Mouse (Mus musculus): ENCODE measurements around the gene Gm1123. TPM values are rescaled to one million over a fixed set of nuclear protein-coding genes. Genes with fewer than 3 reads are reported as not detected.
A peak's percentile ranks its signal among the peaks of the same experiment; 100 is the strongest.

Gene Gm1123
- polyA plus RNA-seq, 1 experiment from 2014 or later = 0.07 TPM

DNA sequence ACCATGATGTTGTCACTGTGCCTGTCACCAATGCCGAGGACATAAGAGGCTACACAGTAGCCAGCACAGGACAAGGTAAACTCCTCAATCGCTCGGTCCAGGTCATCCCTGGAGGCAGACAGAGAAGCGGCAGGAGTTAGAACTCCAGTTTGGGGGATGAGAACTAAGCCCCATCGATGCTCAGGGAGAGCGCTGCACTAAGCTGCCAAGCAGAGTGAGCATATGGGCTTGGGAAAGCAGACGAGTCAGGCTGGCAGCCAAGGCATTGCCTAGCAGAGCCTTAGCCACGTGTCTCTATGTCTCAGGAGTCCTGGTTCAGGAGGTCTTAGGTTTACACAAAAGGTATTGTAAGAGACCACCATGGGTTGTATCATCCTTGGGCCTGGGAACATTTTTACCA lies 9.2 kb upstream of the Gm1123 start:
- Histone ChIP-seq H3K4me1 (replicated peaks; ENCODE audit: control insufficient read depth, insufficient read depth) (no peaks in the 10 kb centered on the region), H3K4me3 (ENCODE audit: low read depth, low read length) (no peak overlapping the region), H3K9me3 (ENCODE audit: control insufficient read depth, low read length) (no peaks in the 10 kb centered on the region), H3K36me3 (ENCODE audit: control insufficient read depth, insufficient read depth, low read length) (no peaks in the 10 kb centered on the region), H3K27me3 (ENCODE audit: control insufficient read depth, insufficient read depth, low read length) (no peaks in the 10 kb centered on the region), H3K27ac (replicated peaks) (no peak overlapping the region), H3K4me2 (replicated peaks; ENCODE audit: low read depth) (no peak overlapping the region), H3K9ac (ENCODE audit: low read length) (no peak overlapping the region)
- ATAC-seq (ENCODE audit: low FRiP score, low TSS enrichment) (no peak), DNase-seq (ENCODE audit: low spot score) (no peak)
- WGBS = 87% methylated on average over 8 of the region's 8 CpGs
- TF ChIP-seq CTCF (IDR thresholded peaks at IDR 0.05; ENCODE audit: low read depth) (no peak), EP300 (optimal IDR thresholded peaks at IDR 0.05) (no peak)

DNA sequence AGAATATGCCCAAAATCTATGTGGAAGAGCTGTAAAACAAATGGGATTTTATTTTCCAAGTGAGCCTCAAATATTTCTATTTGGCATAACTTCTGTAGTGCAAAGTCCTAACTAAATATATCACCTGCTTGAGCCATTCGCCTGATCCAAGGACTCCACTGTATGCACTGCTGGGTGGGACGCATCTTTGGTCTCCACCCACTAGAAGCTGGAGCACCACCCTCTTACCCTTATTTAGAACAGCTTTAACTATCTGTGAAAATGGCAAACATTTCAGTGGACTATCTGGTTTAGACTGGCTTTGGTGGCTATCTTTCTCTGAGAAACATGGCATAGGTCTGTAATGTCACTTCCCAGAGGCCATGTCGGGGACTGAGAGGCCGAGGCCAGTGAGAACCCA lies 7.1 kb upstream of the Gm1123 start:
- H3K27me3 ChIP-seq (ENCODE audit: control insufficient read depth, insufficient read depth, low read length) = no peaks in the 10 kb centered on the region

DNA sequence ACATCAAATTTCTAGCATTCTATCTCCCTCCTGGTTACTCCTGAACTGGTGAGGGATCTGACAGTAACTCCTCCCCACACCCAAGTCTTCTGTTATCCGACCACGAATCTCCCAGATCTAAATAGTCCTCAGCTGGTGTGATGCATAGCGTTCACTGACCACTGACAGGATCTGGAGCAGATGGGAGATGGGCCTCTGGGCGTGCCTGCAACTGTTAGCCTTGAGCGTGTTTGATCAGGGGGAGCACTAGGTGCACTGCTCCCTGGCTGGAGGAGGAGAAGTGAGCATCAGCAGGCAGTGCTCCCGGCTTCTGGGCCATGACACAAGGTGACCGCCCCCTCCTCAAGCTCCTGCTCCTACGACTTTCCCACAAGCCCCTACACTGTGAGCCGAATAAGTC lies 6.5 kb upstream of the Gm1123 start:
- H3K4me1 ChIP-seq (replicated peaks; ENCODE audit: control insufficient read depth, insufficient read depth) = no peaks in the 10 kb centered on the region
- no peaks in the 10 kb centered on the region for H3K9me3 ChIP-seq (ENCODE audit: control insufficient read depth, low read length)
- WGBS = 68% methylated on average over 9 of the region's 9 CpGs
- DNase-seq (ENCODE audit: low spot score) (no peak), ATAC-seq (ENCODE audit: low FRiP score, low TSS enrichment) (peak; percentile 7; the same call in 1 of the 2 replicates)
- H3K27me3 ChIP-seq (ENCODE audit: control insufficient read depth, insufficient read depth, low read length) = no peaks in the 10 kb centered on the region
- no peak overlapping the region for H3K4me2 ChIP-seq (replicated peaks; ENCODE audit: low read depth)
- no peak overlapping the region for H3K4me3 ChIP-seq (ENCODE audit: low read depth, low read length)
- TF ChIP-seq CTCF (IDR thresholded peaks at IDR 0.05; ENCODE audit: low read depth) = no peak
- no peak for TF ChIP-seq EP300 (optimal IDR thresholded peaks at IDR 0.05)
- H3K27ac ChIP-seq (replicated peaks) = no peak overlapping the region
- H3K9ac ChIP-seq (ENCODE audit: low read length) = no peak overlapping the region
- H3K36me3 ChIP-seq (ENCODE audit: control insufficient read depth, insufficient read depth, low read length) = no peaks in the 10 kb centered on the region

More for the DNA sequence above, 7.1 kb upstream of the Gm1123 start:
- H3K36me3 ChIP-seq (ENCODE audit: control insufficient read depth, insufficient read depth, low read length) = no peaks in the 10 kb centered on the region
- H3K9me3 ChIP-seq (ENCODE audit: control insufficient read depth, low read length) = no peaks in the 10 kb centered on the region
- no peak overlapping the region for H3K27ac ChIP-seq (replicated peaks)
- no peaks in the 10 kb centered on the region for H3K4me1 ChIP-seq (replicated peaks; ENCODE audit: control insufficient read depth, insufficient read depth)
- H3K4me2 ChIP-seq (replicated peaks; ENCODE audit: low read depth) = no peak overlapping the region
- no peak for TF ChIP-seq EP300 (optimal IDR thresholded peaks at IDR 0.05)
- TF ChIP-seq CTCF (IDR thresholded peaks at IDR 0.05; ENCODE audit: low read depth) = no peak
- no peak overlapping the region for H3K9ac ChIP-seq (ENCODE audit: low read length)
- ATAC-seq (ENCODE audit: low FRiP score, low TSS enrichment) (peak; percentile 87), DNase-seq (ENCODE audit: low spot score) (no peak)
- no peak overlapping the region for H3K4me3 ChIP-seq (ENCODE audit: low read depth, low read length)
- WGBS = 68% methylated on average over 4 of the region's 4 CpGs

DNA sequence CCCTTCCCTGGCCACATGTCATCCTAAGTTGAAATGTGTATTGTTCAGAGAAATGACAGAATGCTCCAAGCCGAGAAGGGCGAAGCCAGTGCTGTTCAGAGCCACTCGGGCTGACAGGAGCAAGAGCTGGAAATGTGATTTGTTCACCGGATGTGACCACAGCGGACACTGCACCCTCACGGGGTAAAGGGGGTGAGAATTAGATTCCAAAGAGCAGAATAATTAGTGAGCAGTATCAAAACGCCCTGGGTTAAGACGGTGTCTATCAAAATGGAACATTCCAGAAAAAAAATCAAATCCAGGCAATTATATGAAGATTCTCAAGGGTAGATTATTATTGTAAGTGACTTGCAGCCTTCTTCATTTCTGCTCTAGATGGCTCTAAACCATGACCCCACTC lies 1.4 kb downstream of the Gm1123 start:
- H3K36me3 ChIP-seq (ENCODE audit: control insufficient read depth, insufficient read depth, low read length) = no peaks in the 10 kb centered on the region
- no peaks in the 10 kb centered on the region for H3K4me1 ChIP-seq (replicated peaks; ENCODE audit: control insufficient read depth, insufficient read depth)
- no peak overlapping the region for H3K27ac ChIP-seq (replicated peaks)
- H3K9me3 ChIP-seq (ENCODE audit: control insufficient read depth, low read length) = no peaks in the 10 kb centered on the region
- no peak overlapping the region for H3K4me3 ChIP-seq (ENCODE audit: low read depth, low read length)
- ATAC-seq (ENCODE audit: low FRiP score, low TSS enrichment) (no peak), DNase-seq (ENCODE audit: low spot score) (no peak)
- 88% methylated on average over 8 of the region's 8 CpGs for WGBS
- no peak for TF ChIP-seq EP300 (optimal IDR thresholded peaks at IDR 0.05)
- TF ChIP-seq CTCF (IDR thresholded peaks at IDR 0.05; ENCODE audit: low read depth) = no peak
- no peak overlapping the region for H3K4me2 ChIP-seq (replicated peaks; ENCODE audit: low read depth)
- H3K27me3 ChIP-seq (ENCODE audit: control insufficient read depth, insufficient read depth, low read length) = no peaks in the 10 kb centered on the region
- no peak overlapping the region for H3K9ac ChIP-seq (ENCODE audit: low read length)

DNA sequence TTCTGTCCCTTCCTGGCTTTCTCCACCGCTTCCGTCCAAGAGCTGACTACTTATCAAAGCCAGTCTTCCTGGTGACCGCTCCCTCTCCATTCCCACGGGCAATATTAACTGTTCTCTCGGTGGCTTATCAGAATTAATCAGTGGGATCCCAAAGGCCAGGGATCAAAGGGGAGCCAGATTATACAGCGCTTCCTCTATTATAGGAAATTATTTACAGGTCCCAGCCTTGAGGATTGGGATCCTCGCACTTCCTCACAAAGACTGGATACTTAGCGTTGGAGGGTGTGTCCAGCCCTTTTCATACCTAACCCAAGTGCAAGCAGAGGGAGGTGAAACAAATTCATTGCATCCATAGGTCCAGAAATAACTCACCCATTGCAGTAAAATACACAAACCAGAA lies 3.5 kb downstream of the Gm1123 start:
- no peak for DNase-seq (ENCODE audit: low spot score)
- H3K27ac ChIP-seq (replicated peaks) = no peak overlapping the region
- no peak overlapping the region for H3K9ac ChIP-seq (ENCODE audit: low read length)
- no peaks in the 10 kb centered on the region for H3K27me3 ChIP-seq (ENCODE audit: control insufficient read depth, insufficient read depth, low read length)
- no peak overlapping the region for H3K4me3 ChIP-seq (ENCODE audit: low read depth, low read length)
- TF ChIP-seq CTCF (IDR thresholded peaks at IDR 0.05; ENCODE audit: low read depth) (no peak), EP300 (optimal IDR thresholded peaks at IDR 0.05) (no peak)
- WGBS = 63% methylated on average over 8 of the region's 8 CpGs
- H3K4me1 ChIP-seq (replicated peaks; ENCODE audit: control insufficient read depth, insufficient read depth) = no peaks in the 10 kb centered on the region
- no peak for ATAC-seq (ENCODE audit: low FRiP score, low TSS enrichment)
- H3K9me3 ChIP-seq (ENCODE audit: control insufficient read depth, low read length) = no peaks in the 10 kb centered on the region
- no peak overlapping the region for H3K4me2 ChIP-seq (replicated peaks; ENCODE audit: low read depth)
- no peaks in the 10 kb centered on the region for H3K36me3 ChIP-seq (ENCODE audit: control insufficient read depth, insufficient read depth, low read length)

DNA sequence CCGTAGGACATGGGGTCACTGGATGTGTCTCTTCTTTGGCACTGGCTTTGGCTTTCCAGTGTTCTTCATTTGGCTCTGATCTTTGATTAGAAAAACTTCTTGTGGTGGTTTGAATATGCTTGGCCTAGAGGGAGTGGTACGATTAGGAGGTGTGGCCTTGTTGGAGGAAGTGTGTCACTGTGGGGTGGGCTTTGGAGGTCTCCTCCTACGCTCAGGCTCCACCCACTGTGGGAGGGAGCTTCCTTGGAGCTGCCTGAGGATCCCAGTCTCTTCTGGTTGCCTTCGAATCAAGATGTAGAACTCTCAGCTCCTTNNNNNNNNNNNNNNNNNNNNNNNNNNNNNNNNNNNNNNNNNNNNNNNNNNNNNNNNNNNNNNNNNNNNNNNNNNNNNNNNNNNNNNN lies 13.8 kb downstream of the Gm1123 start:
- no peaks in the 10 kb centered on the region for H3K27me3 ChIP-seq (ENCODE audit: control insufficient read depth, insufficient read depth, low read length)
- H3K4me1 ChIP-seq (replicated peaks; ENCODE audit: control insufficient read depth, insufficient read depth) = no peaks in the 10 kb centered on the region
- DNase-seq (ENCODE audit: low spot score) (no peak), ATAC-seq (ENCODE audit: low FRiP score, low TSS enrichment) (no peak)
- no peaks in the 10 kb centered on the region for H3K36me3 ChIP-seq (ENCODE audit: control insufficient read depth, insufficient read depth, low read length)
- no peak overlapping the region for H3K9ac ChIP-seq (ENCODE audit: low read length)
- H3K4me3 ChIP-seq (ENCODE audit: low read depth, low read length) = no peak overlapping the region
- H3K4me2 ChIP-seq (replicated peaks; ENCODE audit: low read depth) = no peak overlapping the region
- TF ChIP-seq EP300 (optimal IDR thresholded peaks at IDR 0.05) (no peak), CTCF (IDR thresholded peaks at IDR 0.05; ENCODE audit: low read depth) (no peak)
- H3K27ac ChIP-seq (replicated peaks) = no peak overlapping the region
- no peaks in the 10 kb centered on the region for H3K9me3 ChIP-seq (ENCODE audit: control insufficient read depth, low read length)
- WGBS = 85% methylated on average over 4 of the region's 4 CpGs

Measured in stomach, postnatal 0 days (tissue).